Mouse (Mus musculus) stomach, embryonic 16.5 days (tissue): ENCODE measurements around the gene Kazald1. TPM values are rescaled to one million over a fixed set of nuclear protein-coding genes. Genes with fewer than 3 reads are reported as not detected.
"Not testable (repeated sequence)": the region's sequence is repeated elsewhere in the genome, so short reads cannot be mapped to it uniquely, and the experiment has no call there.

Experiments
- ATAC-seq: fragments of 200-750 bp; cut with Nextera tagmentation; 2 replicates; pipeline ENCODE4 v1.8.0; 2017; ENCODE audit warnings: moderate number of reproducible peaks, moderate TSS enrichment; ENCODE audit not compliant: insufficient read depth, low FRiP score
- H3K27ac ChIP-seq: fragments of 300-500 bp; sonication (generic); 2 replicates; pipeline ENCODE4 v1.5.1; 2014; ENCODE audit warnings: low read length
- H3K27me3 ChIP-seq: fragments of 300-500 bp; sonication (generic); 2 replicates; pipeline ENCODE4 v1.6.1; 2014; ENCODE audit warnings: low read length, control low read depth, mixed read lengths; ENCODE audit not compliant: control insufficient read depth, insufficient read depth
- H3K36me3 ChIP-seq: fragments of 300-500 bp; sonication (generic); 2 replicates; pipeline ENCODE4 v1.6.1; 2014; ENCODE audit warnings: low read length; ENCODE audit not compliant: control insufficient read depth, insufficient read depth
- H3K4me1 ChIP-seq: fragments of 300-500 bp; sonication (generic); 2 replicates; pipeline ENCODE4 v1.6.1; 2014; ENCODE audit warnings: low read length, control low read depth, mixed read lengths; ENCODE audit not compliant: control insufficient read depth, insufficient read depth
- H3K4me2 ChIP-seq: fragments of 300-500 bp; sonication (generic); 2 replicates; pipeline ENCODE4 v1.6.1; 2014; ENCODE audit warnings: low read depth, low read length, mixed read lengths
- H3K4me3 ChIP-seq: fragments of 300-500 bp; sonication (generic); replicated peaks from 2 replicates; pipeline ENCODE4 v1.5.1; 2014; ENCODE audit warnings: mild to moderate bottlenecking, low read length
- H3K9ac ChIP-seq: fragments of 300-500 bp; sonication (generic); 2 replicates; pipeline ENCODE4 v1.6.1; 2014; ENCODE audit warnings: low read length
- H3K9me3 ChIP-seq: fragments of 300-500 bp; sonication (generic); replicated peaks from 2 replicates; pipeline ENCODE4 v1.6.1; 2016; ENCODE audit warnings: low read length, control low read depth; ENCODE audit not compliant: control insufficient read depth
- WGBS: fragments of 180-500 bp; shearing (Covaris S2); extraction: QIAGEN DNeasy Blood & Tissue Kit; methylation state at CpG from one replicate; pipeline ENCODE4 v1.1.7; 2014; 5-methylcytosine and 5-hydroxymethylcytosine counted together
- polyA plus RNA-seq: library from polyadenylated mRNA; unstranded; fragments of >200 nt; fragmentation: Nextera tagmentation; extraction: Ambion mirVana; gene quantifications from 2 replicates; pipeline ENCODE4 v1.2.1, GENCODE M21; 2015

Kazald1 gene
- polyA plus RNA-seq, 1 experiment from 2014 or later, result 41.4 TPM

- Histone ChIP-seq H3K27ac (peak overlapping the region; percentile 49; the same call in 1 of the 2 replicates), H3K9ac (no peak overlapping the region), H3K9me3 (no peaks in the 10 kb centered on the region), H3K4me2 (no peak overlapping the region), H3K4me3 (no peak overlapping the region), H3K27me3 (no peaks in the 10 kb centered on the region), H3K4me1 (peaks cover 26% of the 10 kb centered on the region), H3K36me3 (peaks cover 4% of the 10 kb centered on the region; the same call in 1 of the 2 replicates)
- ATAC-seq, result peak; percentile 71
- WGBS, result 16% methylated on average over 4 of the region's 4 CpGs
Measured at GRCm38 (mm10) chr19:45031780-45032179, 43.3 kb upstream of the Kazald1 start.

GRCm38 (mm10) chr19:45032570-45033332 lies 42.3 kb upstream of the Kazald1 start:
- no peaks in the 10 kb centered on the region for H3K36me3 ChIP-seq
- no peak overlapping the region for H3K4me3 ChIP-seq
- no peak for ATAC-seq
- peaks cover 23% of the 10 kb centered on the region for H3K4me1 ChIP-seq
- H3K4me2 ChIP-seq, result no peak overlapping the region
- 48% methylated on average over 17 of the region's 17 CpGs for WGBS
- H3K27ac ChIP-seq, result no peak overlapping the region
- H3K9ac ChIP-seq, result no peak overlapping the region
- H3K9me3 ChIP-seq, result no peaks in the 10 kb centered on the region
- no peaks in the 10 kb centered on the region for H3K27me3 ChIP-seq

- H3K36me3 ChIP-seq, result no peaks in the 10 kb centered on the region
- H3K4me2 ChIP-seq, result no peak overlapping the region
- H3K9ac ChIP-seq, result no peak overlapping the region
- no peak overlapping the region for H3K4me3 ChIP-seq
- H3K9me3 ChIP-seq, result no peaks in the 10 kb centered on the region
- H3K27me3 ChIP-seq, result peaks cover 4% of the 10 kb centered on the region; the same call in 1 of the 2 replicates
- H3K4me1 ChIP-seq, result 0 out of 2 replicates have a peak, but pooled peaks cover 5% of the 10 kb centered on the region
- ATAC-seq, result no peak
- 43% methylated on average over 16 of the region's 16 CpGs for WGBS
- no peak overlapping the region for H3K27ac ChIP-seq
Measured at GRCm38 (mm10) chr19:45036867-45037266, 38.2 kb upstream of the Kazald1 start.

GRCm38 (mm10) chr19:45038198-45038597 lies 36.8 kb upstream of the Kazald1 start:
- not testable (repeated sequence) for H3K27ac ChIP-seq, H3K9ac ChIP-seq, H3K4me3 ChIP-seq, ATAC-seq, H3K4me2 ChIP-seq, H3K4me1 ChIP-seq, H3K27me3 ChIP-seq, H3K36me3 ChIP-seq, H3K9me3 ChIP-seq
- 86% methylated on average over 7 of the region's 7 CpGs for WGBS

- Histone ChIP-seq H3K4me1 (no peaks in the 10 kb centered on the region), H3K9ac (no peak overlapping the region), H3K4me3 (no peak overlapping the region), H3K36me3 (no peaks in the 10 kb centered on the region), H3K27me3 (peaks cover 4% of the 10 kb centered on the region), H3K4me2 (no peak overlapping the region), H3K27ac (no peak overlapping the region), H3K9me3 (no peaks in the 10 kb centered on the region)
- no peak for ATAC-seq
- 43% methylated on average over 13 of the region's 13 CpGs for WGBS
Measured at GRCm38 (mm10) chr19:45040214-45040613, 34.8 kb upstream of the Kazald1 start.

GRCm38 (mm10) chr19:45044389-45044927 lies 30.6 kb upstream of the Kazald1 start:
- no peak overlapping the region for H3K4me2 ChIP-seq
- no peaks in the 10 kb centered on the region for H3K9me3 ChIP-seq
- H3K4me3 ChIP-seq, result no peak overlapping the region
- 68% methylated on average over 11 of the region's 11 CpGs for WGBS
- no peak overlapping the region for H3K27ac ChIP-seq
- H3K4me1 ChIP-seq, result peaks cover 21% of the 10 kb centered on the region; the same call in 1 of the 2 replicates
- ATAC-seq, result no peak
- H3K27me3 ChIP-seq, result peaks cover 9% of the 10 kb centered on the region
- H3K36me3 ChIP-seq, result no peaks in the 10 kb centered on the region
- H3K9ac ChIP-seq, result no peak overlapping the region

- peaks cover 21% of the 10 kb centered on the region; the same call in 1 of the 2 replicates for H3K4me1 ChIP-seq
- 36% methylated on average over 15 of the region's 15 CpGs for WGBS
- H3K9ac ChIP-seq, result no peak overlapping the region
- no peaks in the 10 kb centered on the region for H3K36me3 ChIP-seq
- peaks cover 9% of the 10 kb centered on the region for H3K27me3 ChIP-seq
- no peak for ATAC-seq
- no peak overlapping the region for H3K4me2 ChIP-seq
- no peak overlapping the region for H3K4me3 ChIP-seq
- no peaks in the 10 kb centered on the region for H3K9me3 ChIP-seq
- no peak overlapping the region for H3K27ac ChIP-seq
Measured at GRCm38 (mm10) chr19:45045236-45045635, 29.8 kb upstream of the Kazald1 start.

- Histone ChIP-seq H3K27ac (no peak within 1 kb of the TSS), H3K4me2 (peak within 1 kb of the TSS; percentile 71), H3K9ac (peak within 1 kb of the TSS; percentile 77), H3K4me3 (peak within 1 kb of the TSS; percentile 62), H3K27me3 (peaks cover 9% of the 10 kb centered on the region), H3K36me3 (no peaks in the 10 kb centered on the region), H3K9me3 (no peaks in the 10 kb centered on the region), H3K4me1 (peaks cover 21% of the 10 kb centered on the region; the same call in 1 of the 2 replicates)
- whole genome bisulfite sequencing, result 74% methylated on average over 5 of the region's 5 CpGs
- ATAC-seq, result no peak
Measured at GRCm38 (mm10) chr19:45045651-45046050, 29.4 kb upstream of the Kazald1 start, which contains the start of gene Pdzd7. Gene Pdzd7 (minus strand): TSS chr19:45045717.
